Mouse (Mus musculus): ENCODE results near the gene Ybx2.

Gene Ybx2

DNA sequence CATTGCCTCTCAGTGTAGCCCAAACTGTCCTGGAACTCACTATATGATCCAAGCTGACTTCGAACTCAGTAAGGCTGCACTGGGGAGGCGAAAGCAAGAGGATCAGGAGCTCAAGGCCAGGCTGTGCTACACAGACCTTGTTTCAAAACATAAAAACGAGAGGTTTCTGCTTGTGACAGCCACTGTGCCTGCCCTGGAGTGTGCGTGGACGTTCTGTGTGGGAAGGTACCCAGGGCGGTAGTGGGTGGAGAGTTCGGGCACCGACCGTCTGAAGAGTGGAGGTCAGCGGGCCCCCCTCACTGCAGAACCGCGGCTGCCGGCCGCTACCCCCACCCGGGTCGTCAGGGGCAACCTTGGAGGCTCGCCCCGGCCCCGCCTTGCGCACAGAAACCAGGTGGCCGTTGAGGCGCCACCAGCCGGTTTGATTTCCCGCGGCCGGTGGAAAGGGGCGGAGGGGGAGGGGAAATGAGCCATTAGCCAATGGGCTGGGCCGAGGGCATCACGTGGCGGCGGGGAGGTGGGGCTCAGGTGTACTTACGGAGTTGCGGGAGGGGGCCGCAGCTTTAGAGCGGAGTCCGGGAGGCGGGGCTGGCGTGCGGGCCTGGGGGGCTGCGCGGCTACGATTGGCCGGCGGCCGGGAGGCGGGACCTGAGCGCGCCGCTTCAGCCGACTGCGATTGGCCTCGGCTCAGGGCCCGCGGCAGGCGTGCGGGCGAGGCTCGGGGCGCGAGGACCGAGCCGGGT lies at the start of gene Ybx2:
Gene Ybx2 (plus strand): TSS at position 660 of the 743 bp plus-strand sequence.
- peak; percentile 94 for DNase-seq (ENCODE audit: low spot score in 2 of 2)

DNA sequence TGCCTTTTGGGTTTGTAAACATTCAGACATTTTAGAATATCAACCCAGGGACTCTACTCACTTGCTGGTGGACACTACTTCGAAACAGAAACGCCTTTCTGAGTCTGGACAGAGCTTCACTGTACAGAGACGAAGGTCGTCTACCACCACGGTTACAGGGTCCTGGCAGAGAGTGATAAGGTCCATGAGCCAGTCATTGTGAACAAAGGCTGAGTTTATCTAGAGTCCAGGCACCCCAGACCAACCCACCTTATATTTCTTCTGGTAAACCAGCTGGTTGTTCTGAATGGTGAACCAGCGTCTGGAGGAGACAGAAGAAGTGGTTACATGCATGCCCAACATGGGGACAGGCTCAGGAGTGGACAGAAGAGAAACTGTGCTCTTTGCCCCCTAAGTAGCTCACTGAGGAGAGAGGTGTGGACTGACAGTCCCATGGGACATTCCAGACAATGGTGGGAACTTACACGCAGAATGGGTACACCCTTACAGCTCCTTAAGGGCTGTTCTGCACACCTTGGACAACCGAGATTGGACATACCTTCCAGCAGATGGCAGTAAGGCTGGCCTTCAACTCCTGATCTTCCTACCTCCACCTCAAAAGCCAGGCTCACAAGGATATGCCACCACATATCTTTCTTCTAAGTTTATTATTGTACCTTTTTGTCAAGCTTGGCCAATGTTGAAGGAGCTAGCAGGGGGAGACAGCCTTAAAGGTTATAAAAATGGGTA lies 48.5 kb upstream of the Ybx2 start:
- DNase-seq (ENCODE audit: low spot score in 2 of 2), result no peak

DNA sequence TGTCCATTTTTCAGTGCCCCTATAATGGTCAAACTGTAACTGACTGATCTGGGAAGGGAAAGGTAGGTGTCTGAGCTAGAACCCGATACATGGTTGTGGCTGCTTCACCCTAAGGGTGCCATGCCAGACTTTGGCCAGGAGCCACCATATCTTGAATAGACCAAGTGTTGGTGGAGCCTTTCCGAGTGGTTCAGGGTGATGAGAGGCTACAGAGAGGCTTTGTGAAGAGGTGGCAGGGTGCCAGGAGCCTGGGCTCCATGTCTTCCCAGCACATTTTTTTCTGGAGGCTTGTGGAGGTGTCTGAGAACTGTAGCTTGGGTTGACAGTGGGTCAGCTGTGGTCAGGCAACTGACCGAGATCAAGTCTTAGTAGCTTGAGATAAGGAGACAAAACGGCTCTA lies 44.1 kb upstream of the Ybx2 start:
- DNase-seq (ENCODE audit: low spot score in 2 of 2), result peak; percentile 73 to 80

DNA sequence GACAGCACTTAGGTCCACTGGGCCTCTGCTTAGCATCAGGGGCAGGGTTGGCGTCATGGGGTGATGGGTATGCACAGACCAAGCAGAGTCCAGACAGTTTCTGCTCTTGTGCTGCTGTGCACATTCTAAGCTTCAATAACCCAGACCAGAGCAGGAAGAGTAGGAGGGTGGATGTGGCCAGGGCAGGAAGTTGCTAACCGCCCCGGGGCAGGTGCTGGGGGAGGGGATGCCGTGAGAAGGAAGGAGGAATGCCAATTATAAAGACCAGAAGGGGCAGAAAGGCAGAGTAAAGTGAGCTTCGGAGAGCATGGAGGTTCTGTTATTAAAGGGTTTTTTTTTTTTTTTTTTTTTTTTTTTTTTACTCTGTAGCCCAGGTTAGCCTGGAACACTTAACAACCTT lies 40.9 kb upstream of the Ybx2 start:
- no peak for DNase-seq (ENCODE audit: low spot score in 2 of 2)

DNA sequence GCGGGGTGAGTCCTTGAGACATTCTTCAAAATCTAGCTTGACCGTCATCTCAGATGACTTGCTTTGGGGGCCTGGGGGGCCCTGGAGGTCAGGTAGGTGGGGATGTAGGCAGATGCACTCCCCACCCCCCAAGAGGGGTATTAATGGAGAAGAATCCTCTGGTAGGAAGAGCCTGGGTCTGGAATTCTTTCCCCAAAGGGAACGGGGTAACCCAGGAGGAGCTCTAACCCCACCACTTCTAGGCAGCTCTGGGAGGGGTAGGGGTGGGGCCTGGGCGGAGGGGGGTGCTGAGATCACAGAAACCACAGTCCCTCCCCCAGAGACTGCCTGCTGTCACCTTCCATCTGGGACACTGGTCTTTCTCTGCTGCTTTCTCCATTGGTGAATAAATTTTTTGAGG lies 40.3 kb upstream of the Ybx2 start, which contains the start of gene Acap1:
Gene Acap1 (minus strand): TSS at position 249 of the 400 bp plus-strand sequence.
- no peak for DNase-seq (ENCODE audit: low spot score in 2 of 2)

DNA sequence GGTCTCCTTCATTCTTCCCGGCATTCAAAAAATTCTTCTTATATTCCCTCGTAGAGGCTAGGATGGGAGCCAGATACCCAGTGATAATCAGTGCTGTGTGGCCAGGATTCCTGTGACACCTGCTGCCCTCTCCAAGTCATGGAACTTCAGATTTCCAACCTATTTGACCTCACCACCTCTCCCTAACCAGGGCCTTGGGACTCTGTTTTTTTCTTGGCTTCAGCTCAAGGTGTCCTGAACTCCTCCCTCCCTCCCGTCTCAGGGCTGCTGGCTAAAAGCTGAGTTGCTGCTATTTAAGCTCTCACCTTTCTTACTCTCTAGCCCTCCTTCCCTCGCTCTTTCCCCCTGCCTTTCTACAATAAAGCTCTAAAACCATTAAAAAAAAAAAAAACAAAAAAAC lies 35.7 kb upstream of the Ybx2 start:
- no peak for DNase-seq (ENCODE audit: low spot score in 2 of 2)

DNA sequence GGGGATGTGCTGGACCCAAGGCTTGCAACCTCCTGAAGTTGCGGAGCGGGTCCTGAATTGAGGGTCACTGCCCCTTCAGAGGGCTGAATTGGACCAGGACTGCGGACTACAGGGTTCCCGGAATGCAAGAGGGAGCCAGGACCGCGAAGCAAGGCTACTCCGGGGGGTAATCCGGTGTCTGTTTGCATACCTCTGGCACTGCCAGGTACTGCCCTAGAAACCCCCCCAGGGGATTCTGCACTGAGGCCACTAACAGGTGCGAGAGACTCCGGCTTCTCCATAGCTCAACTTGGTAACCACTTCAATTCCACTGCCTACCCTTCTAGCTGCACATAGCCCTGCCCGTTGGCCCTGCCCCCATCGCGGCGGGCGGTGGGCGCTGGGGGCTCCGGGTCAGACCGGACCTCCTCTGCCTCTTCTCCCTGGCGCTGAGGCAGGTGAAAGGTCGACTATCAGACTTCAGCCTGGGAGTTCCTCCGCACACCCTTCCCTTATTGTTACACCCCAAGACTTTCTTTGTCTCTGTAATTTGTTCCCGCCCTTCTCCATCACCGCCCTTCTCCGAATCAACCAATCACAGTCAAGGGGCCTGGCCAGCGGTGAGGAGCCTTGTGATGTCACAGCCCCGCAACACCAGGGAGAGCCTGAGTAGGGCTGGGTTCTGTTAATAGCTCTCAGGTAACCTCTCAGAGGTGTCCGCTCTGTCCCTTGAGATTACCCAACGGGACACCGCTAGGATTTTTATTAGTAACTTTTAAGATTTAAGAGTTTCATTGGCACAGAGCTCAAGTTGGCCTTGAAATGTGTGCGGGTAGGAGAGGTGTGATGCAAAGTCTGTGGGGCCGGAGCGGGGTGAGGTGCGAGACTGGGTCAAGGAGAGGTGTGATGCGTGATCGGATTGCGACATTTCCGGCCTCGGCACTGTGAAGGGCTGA lies 34.9 kb upstream of the Ybx2 start, which contains the start of the genes 2810408A11Rik and Neurl4:
Gene 2810408A11Rik (minus strand): TSS at position 517 of the 935 bp plus-strand sequence.
Gene Neurl4 (plus strand): TSS at position 602 of the 935 bp plus-strand sequence.
- DNase-seq (ENCODE audit: low spot score in 2 of 2), result peak; percentile 95 to 96

DNA sequence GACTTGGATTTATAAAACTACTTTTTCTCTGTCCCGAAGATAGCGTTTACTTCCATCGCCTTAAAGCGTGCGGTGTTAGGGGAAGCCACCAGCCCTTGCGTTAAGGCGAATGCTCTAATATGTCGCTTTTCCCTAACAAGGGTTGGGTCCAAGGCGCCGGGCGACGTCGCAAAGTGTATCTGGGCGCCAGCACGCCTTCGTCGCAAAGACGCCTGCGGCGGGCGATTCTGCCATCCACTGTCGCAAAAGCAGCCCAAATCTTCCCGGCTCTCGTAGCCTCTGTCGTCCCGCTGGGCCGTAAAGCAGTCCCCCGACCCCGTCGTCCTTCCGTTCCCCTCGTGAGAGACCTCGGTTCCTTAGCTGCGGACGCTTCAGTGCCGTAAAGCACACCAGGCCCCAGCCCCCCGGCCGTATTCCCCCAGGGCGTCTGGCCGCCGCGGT lies 34.2 kb upstream of the Ybx2 start:
- peak; percentile 98 to 99 for DNase-seq (ENCODE audit: low spot score in 2 of 2)

DNA sequence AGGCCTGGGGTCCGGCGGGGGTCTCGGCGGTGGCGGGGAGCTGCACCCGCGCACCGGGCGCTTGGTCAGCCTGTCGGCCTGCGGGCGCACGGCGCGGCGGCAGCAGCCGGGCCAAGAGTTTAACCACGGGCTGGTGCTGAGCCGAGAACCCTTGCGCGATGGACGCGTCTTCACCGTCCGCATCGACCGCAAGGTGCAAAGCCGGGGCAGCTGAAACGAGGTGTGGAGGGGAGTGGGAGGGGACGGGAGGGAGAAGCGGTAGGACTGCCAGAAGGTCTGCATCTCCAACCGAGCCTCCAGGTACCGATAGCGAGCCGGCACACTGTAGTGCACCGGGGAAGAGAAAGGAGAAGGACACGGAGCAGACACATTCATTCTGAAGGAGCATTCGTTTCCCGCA lies 33.6 kb upstream of the Ybx2 start:
- peak in 1 of 2 experiments; percentile 41 for DNase-seq (ENCODE audit: low spot score in 2 of 2)

DNA sequence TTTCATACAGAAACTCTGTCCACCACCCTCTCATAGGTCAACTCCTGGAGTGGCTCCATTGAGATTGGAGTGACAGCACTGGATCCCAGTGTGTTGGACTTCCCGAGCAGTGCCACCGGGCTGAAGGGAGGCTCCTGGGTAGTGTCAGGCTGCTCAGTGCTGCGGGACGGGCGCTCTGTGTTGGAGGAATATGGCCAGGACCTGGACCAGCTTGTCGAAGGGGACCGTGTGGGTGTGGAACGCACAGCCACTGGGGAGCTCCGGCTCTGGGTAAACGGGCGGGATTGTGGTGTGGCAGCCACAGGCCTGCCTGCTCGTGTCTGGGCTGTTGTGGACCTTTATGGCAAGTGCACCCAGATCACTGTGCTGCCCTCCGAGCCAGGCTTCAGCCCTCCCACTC lies 32.6 kb upstream of the Ybx2 start:
- peak in 1 of 2 experiments; percentile 42 for DNase-seq (ENCODE audit: low spot score in 2 of 2)

DNA sequence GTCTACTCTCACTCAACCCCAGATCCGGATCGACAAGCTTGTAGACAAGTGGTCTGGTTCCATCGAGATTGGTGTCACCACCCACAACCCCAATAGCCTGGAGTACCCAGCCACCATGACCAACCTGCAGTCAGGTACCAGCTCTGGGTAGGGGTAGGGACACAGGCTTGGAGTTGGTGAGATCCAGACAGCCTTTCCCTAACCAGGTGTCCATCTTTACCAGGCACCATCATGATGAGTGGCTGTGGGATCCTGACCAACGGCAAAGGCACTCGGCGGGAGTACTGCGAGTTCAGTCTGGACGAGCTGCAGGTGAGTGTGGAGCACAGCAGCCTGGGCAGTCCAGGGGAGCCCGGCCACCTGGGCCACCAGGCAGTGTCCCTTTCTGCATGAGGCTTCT lies 31.3 kb upstream of the Ybx2 start:
- no peak for DNase-seq (ENCODE audit: low spot score in 2 of 2)

DNA sequence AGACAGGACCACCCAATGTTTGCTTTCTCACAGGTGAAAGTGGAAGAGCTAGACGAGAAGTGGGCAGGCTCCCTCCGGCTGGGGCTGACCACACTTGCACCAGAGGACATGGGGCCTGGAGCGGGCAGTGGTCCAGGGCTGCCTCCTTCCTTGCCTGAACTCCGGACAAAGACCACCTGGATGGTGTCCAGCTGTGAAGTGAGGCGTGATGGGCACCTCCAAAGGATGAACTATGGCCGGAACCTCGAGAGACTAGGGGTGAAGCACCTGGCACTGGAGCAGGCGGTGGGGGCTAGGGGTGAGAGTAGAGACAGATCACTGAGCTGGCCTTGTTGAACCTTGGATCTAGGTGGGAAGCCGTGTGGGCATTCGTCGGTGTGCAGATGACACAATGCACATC lies 27.0 kb upstream of the Ybx2 start:
- no peak for DNase-seq (ENCODE audit: low spot score in 2 of 2)

DNA sequence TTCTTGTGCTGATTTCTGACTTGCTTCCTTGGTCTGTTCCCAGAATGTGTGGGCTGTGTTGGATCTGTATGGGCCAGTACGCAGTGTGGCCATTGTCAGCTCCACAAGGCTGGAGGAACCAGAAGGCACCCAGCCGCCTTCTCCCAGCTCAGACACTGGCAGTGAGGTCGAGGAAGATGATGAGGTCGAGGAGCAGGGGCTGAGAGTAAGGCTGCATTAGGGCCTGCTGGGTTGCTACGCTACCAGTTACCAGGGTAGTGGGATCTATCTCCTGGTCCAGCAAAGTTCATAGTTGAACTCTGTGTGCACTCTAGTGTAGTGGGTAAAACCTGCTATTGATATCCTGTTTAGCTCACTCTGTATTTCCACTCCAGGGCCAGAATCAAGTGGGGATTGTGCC lies 26.4 kb upstream of the Ybx2 start:
- DNase-seq (ENCODE audit: low spot score in 2 of 2), result no peak

DNA sequence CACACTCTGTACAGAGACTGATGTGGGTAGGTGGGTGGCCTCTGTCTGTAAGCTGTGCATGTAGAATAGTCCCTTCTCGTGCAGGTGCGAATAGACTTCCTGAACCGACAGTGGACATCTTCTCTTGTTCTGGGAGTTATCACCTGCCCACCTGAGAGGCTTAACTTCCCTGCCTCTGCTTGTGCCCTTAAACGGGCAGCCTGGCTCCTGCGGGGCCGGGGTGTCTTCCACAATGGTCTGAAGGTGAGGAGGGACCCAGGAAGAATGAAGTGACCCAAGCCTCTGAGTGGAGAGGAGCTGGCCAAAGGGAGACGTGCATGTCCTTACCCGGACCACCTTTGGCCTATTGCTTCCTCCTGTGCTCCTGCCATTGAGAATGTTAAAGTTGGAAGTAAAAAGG lies 25.4 kb upstream of the Ybx2 start:
- DNase-seq (ENCODE audit: low spot score in 2 of 2), result no peak

DNA sequence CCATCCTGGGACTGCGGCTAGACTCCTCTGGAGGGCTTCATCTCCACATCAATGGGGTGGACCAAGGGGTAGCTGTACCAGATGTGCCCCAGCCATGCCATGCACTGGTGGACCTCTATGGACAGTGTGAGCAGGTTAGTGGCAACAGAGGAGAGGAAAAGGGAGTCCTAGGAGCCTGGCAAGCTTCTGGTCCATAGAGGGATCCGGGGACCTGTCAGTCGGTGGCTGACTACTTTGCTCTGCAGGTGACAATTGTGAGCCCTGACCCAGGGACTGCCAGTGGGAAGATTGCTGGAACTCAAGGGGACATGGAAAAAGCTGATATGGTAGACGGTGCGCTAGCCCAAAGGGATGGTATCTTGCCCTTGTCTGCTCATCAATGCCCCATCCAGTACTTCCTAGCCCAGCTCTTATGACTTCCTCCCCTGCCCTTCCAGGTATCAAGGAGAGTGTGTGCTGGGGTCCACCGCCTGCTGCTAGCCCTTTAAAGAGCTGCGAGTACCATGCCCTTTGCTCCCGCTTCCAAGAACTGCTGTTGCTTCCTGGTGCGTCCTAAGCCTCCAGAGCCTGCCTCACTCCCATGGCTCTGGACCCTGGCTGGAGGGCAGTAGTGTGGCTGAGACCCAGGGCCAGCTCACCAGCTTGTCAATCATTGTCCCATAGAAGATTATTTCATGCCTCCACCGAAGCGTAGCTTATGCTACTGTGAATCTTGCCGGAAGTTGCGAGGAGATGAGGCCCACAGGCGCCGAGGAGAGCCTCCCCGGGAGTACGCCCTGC lies 24.6 kb upstream of the Ybx2 start:
- DNase-seq (ENCODE audit: low spot score in 2 of 2), result no peak

DNA sequence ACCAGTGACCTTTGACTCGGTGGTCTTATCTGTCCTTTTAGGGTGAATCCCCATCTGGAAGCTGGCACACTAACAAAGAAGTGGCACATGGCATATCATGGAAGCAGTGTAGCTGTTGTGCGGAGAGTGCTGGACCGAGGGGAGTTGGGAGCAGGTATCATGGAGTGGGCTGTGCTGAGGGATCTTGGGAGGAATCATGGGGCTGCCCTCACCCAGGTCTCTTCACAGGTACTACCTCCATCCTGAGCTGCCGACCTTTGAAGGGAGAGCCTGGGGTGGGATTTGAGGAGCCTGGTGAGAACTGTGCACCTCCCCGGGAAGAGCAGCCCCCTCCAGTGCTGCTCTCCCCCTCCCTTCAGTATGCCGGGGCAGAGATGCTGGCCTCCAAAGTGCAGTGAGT lies 23.9 kb upstream of the Ybx2 start:
- no peak for DNase-seq (ENCODE audit: low spot score in 2 of 2)

DNA sequence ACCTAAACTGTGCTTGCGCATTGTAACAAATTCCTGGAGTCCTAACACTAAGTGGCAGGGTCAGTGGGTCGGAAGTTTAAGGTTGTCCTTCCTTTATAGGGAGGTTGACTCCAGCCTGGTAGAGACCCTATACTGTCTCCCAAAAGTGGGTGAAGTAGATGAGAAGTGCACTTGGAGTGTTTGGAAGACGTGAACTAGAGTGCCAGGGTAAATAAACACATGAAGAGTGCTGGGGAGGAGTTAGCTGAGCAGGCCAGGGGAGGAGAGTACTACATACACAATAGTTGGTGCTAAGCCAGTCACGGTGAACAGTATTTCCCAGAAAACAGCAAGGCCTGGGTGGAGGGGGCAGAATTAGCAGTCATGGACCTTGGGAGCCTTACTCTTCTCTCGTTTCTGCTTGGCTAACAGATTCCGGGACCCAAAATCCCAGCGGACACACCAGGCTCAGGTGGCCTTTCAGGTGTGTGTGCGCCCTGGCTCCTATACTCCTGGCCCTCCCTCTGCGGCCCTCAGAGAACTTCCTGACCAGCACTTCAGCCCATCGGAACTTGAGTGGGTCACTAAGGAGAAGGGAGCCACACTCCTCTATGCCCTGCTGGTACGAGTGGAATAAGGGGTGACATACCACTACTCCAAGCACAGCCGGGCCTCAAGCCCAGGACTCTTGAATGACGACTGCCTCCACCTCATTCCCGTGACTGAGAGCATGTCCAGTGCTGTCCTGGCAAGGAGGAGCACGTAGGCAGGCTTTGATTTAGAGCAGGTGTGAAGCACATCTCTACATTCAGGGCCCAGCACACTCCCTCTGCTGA lies 22.7 kb upstream of the Ybx2 start:
- DNase-seq (ENCODE audit: low spot score in 2 of 2), result no peak

DNA sequence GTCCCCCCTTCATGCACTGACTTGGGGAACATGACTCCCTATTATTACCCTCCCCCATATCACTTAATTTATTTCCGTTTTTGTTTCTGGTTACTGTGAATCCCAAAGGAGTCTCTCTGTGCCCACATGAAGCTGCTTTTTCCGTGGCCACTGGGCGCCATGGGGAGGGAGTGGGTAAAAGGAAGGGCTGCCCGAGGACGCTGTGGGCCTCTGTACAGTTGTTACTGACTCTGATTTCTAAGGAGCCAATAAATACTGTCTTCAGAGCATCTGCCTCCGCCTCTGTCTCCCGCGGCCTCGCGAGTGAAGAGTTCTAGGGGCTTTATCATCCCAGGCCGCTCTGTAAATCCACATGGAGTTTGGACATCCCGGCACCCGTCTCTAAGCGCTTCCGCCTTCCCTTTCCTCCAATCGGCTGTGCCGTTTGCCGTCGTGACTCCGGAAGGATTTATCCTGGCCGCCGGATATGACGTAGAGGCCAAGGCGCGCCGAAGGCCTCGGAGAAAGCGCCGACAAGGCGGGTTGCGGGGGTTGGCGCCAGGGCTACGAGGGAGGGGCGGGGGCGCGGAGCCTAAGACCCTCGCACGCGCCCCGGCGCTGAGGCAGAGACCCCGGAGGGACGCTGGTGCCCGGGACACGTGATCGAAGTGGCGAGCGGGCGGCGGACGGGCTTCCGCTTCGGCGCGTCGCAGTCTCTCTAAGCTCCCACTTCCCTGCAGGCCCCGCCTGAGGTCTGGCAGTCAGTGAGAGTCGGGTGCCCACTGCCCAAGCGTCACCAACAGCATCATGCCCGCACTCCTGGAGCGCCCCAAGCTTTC lies 21.8 kb upstream of the Ybx2 start, which contains the start of gene Gps2:
Gene Gps2 (plus strand): TSS at position 335 of the 818 bp plus-strand sequence.
- peak; percentile 96 for DNase-seq (ENCODE audit: low spot score in 2 of 2)

DNA sequence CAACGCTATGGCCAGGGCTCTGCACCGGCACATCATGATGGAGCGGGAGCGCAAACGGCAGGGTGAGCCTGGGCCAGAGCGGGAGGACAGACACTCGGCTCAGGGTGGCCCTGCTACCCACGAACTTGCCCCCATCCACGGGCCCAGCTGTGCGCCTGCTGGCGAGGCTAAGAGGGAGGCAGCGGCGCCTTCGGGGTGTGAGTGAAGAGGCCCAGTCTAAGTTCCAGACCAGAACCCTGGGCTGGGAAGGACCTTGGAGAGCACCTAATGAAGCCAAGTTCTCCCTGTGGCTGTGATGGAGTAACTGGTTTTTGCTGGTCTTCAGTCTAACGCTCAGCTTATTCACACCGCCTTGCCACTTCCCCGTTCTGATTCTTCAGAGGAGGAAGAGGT lies 21.2 kb upstream of the Ybx2 start:
- DNase-seq (ENCODE audit: low spot score in 2 of 2), result no peak
